Comparison of ENCODE assay signal across 8 mouse cellular contexts in the genomic region with DNA sequence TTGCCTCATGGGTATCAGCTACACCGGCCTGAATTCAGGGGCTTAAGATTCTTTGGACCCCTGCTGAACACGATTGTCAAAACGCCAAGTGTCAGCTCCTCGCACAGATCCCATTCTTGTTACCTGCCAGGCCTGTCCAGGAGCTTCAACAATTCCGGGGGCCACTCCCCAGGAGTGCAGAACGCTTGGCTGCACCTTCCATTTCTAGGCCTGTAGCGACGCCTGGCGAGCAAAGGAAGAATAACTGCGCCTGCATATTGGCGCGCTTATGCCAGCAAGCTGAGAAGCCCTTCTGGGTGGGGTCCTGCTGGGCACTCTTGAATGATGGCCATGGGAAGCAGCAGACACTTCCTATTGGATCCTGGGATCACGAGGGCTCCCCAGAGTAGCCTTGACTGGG. TPM values are rescaled to one million over a fixed set of nuclear protein-coding genes. Genes with fewer than 3 reads are reported as not detected.
A peak's percentile ranks its signal among the peaks of the same experiment; 100 is the strongest.
DNase-seq lines count a peak whose midpoint lies in the region; ATAC-seq and TF ChIP-seq lines count a peak whose summit lies in the region.

No protein-coding gene starts in this region.

- H3K27ac ChIP-seq in intestine, postnatal 0 days (ENCODE audit: low read depth, low read length) = no peak overlapping the region
- H3K27ac ChIP-seq in midbrain, embryonic 10.5 days (replicated peaks) = peak overlapping the region; percentile 3

- TF ChIP-seq CTCF in intestine, postnatal 0 days (IDR thresholded peaks at IDR 0.05; ENCODE audit: low read depth) = peak; percentile 94

- no peaks in the 10 kb centered on the region for H3K36me3 ChIP-seq in intestine, postnatal 0 days (ENCODE audit: control insufficient read depth, insufficient read depth)
- H3K36me3 ChIP-seq in midbrain, embryonic 10.5 days = no peaks in the 10 kb centered on the region

- WGBS in intestine, postnatal 0 days = 2% methylated on average over 13 of the region's 13 CpGs
- WGBS in midbrain, embryonic 10.5 days = under 1% methylated on average over 13 of the region's 13 CpGs

- peaks cover 6% of the 10 kb centered on the region for H3K27me3 ChIP-seq in intestine, postnatal 0 days (replicated peaks; ENCODE audit: control insufficient read depth, insufficient read depth, low read length)
- peaks cover 56% of the 10 kb centered on the region for H3K27me3 ChIP-seq in midbrain, embryonic 10.5 days (ENCODE audit: low read depth, poor library complexity, severe bottlenecking)

- H3K4me1 ChIP-seq in intestine, postnatal 0 days (replicated peaks; ENCODE audit: control insufficient read depth, insufficient read depth, low read length) = 0 out of 2 replicates have a peak, but pooled peaks cover 4% of the 10 kb centered on the region
- peaks cover 42% of the 10 kb centered on the region for H3K4me1 ChIP-seq in midbrain, embryonic 10.5 days

- H3K9me3 ChIP-seq in intestine, postnatal 0 days (ENCODE audit: control insufficient read depth) = no peaks in the 10 kb centered on the region
- H3K9me3 ChIP-seq in midbrain, embryonic 10.5 days (replicated peaks) = no peaks in the 10 kb centered on the region

- peak; percentile 48 for ATAC-seq in intestine, postnatal 0 days

- no peak overlapping the region for H3K9ac ChIP-seq in intestine, postnatal 0 days (ENCODE audit: low read depth, low read length)

- H3K4me3 ChIP-seq in intestine, postnatal 0 days (ENCODE audit: low read depth, low read length) = peak overlapping the region; percentile 19
- peak overlapping the region; percentile 48 for H3K4me3 ChIP-seq in midbrain, embryonic 10.5 days

- peak overlapping the region; percentile 57 for H3K4me2 ChIP-seq in intestine, postnatal 0 days (replicated peaks; ENCODE audit: low read depth)

- intact Hi-C loops in left cerebral cortex, postnatal 36 days (cut with DNase I) = loop anchor here (2.0 to 5.0 kb wide), 5 partner anchors 123 to 404 kb away; a partner anchor contains a TSS

- peak; percentile 51 for DNase-seq in adrenal gland, adult 8-10 months
- peak; percentile 68 for DNase-seq in embryo, embryonic 11.5 days (ENCODE audit: low read depth, low spot score)
- DNase-seq in heart, adult 11 months = peak; percentile 96
- peak; percentile 68 to 75 for DNase-seq in left cerebral cortex, postnatal 36 days (ENCODE audit: low spot score in 2 of 2)
- DNase-seq in midbrain, embryonic 10.5 days (ENCODE audit: low spot score) = peak; percentile 83
- DNase-seq in skeletal muscle tissue, adult 2 months (ENCODE audit: low read depth, low spot score) = peak; percentile 63
- DNase-seq in yolk sac, embryonic 10.5 days (ENCODE audit: low spot score) = peak; percentile 63

RNA-seq across cellular contexts. Expression of a gene that starts 7.2 kb away (rescaled TPM):
- total RNA-seq in adrenal gland, adult 8-10 months (2022) = 1 to 10 TPM; 3.0 to 5.8 (median 3.9) TPM
- 0.22 and 0.43 TPM in 2 replicates for polyA plus RNA-seq in intestine, postnatal 0 days (2015; fragmentation: Nextera tagmentation; extraction: Ambion mirVana)
- 10 to 100 TPM; 29.0 to 40.6 TPM for total RNA-seq in left cerebral cortex, postnatal 36 days (2021)
- 0.68 and 0.78 TPM in 2 replicates for polyA plus RNA-seq in midbrain, embryonic 10.5 days (2016; fragmentation: Nextera tagmentation; extraction: Ambion mirVana)

Comparison
In these comparisons a context has a peak if more than half of its experiments do, and no peak if none do; other contexts are left out.
1. RNA of a gene that starts 7.2 kb away (total RNA-seq): 29.0 to 40.6 TPM in left cerebral cortex, postnatal 36 days; 3.0 to 5.8 TPM in adrenal gland, adult 8-10 months; every median in the first group is over 4 times any median in the second.
2. Peak in every context shown above with its lines, with median percentiles within 50 percentile points of each other: DNase-seq.